Mouse (Mus musculus): ENCODE measurements around the gene Ager.

Gene Ager

GRCm38 (mm10) chr17:34635671-34636070 lies 38.0 kb downstream of the Ager start:
- DNase-seq, result no peak

GRCm38 (mm10) chr17:34637459-34637858 lies 39.8 kb downstream of the Ager start:
- DNase-seq, result no peak

DNA sequence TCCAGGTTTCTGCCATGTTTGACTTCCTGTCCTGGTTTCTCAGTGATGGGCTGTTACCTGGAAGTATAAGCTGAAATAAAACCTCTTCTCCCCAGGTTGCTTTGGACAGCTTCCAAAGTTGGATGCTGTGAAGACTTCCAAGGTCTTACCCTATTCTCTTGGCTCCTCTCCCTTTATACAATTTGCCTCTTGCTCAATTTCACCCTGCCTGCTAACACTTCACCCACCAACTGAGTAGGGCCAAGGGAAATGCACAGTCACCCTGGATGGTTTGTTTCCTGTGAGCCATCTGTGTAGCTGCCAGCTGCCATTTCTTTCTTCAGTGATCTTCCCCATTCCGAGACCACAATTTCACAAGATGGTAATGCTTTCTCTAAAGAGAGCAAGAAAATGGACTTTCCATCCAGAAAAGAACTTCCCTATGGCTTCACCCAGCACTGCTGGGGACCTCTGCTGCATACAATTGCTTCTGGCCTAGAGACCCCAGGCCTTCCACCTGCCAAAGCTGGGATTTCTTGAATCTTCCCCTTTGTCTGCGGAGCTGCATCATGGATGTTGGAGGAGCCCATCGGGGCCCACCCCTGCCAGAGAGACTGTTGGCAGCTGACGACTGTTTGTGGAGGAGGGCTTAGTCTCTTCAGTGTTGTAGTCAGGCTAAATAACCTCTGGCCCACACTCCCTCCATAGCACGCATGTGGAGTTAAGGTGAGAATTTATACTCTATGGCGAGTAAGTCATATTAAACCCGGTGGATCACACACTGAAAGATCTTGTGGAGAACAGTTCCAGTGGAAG lies 42.0 kb downstream of the Ager start:
- DNase-seq, result no peak

DNA sequence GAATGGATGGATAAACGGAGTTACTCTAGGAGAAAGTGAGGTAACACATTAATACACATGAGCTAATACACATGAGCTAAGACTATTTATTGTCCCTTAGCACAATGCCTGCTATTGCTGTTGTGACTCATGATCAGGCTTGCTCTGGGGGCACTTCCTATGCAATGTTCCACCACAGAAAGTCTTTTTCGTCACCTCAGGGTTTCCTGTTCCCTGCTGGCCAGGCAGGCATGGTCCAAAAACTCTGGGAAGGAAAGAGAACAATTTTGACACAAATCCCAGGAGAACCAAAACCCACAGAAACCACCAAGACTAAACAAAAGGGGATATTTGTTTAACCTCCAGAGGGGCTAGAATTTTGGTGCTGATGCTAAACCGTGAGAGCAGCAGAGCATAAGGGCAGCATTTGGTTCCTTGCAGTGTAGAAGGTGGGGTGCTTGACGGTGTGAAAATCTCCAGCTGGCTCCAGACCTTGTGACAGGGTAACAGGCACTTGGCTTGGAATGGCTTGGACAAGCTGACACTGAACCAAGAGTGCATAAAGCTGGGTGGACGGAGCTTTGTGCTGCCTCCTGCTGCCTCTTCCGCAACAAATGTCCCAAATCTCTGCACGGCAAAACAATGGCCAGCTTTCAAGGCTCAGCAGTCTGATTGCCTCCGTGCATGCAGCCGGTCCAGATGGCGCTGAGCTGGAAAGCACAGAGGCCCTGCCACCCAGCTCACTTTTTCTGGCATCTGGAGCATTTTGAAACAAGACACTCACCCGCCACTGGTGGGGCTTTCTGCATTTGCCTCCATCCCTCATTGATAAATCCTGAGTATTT lies 43.3 kb downstream of the Ager start:
- DNase-seq, result no peak

- DNase-seq, result no peak
These were observed 44.3 kb downstream of the Ager start for GRCm38 (mm10) chr17:34641945-34642344.

GRCm38 (mm10) chr17:34643379-34643778 lies 45.7 kb downstream of the Ager start:
- no peak for DNase-seq

DNA sequence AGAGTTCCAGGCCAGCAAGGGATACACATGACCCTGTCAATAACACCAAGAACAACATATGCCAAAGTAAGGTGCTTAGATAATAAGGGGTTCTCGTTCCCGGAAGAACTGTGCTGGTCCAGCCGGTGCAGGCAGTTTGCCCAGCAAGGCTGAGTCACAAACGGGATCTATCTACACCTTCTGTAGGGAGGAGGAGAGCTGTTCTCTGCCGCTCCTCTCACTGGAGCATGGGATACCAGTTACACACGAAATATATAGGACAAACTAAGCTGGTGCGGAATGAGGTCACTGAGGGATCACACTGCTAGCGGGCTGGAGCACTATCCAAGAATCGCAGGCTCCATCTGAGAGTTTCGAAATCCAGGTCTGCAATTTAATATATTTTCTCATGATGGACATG lies 46.3 kb downstream of the Ager start:
- no peak for DNase-seq

DNA sequence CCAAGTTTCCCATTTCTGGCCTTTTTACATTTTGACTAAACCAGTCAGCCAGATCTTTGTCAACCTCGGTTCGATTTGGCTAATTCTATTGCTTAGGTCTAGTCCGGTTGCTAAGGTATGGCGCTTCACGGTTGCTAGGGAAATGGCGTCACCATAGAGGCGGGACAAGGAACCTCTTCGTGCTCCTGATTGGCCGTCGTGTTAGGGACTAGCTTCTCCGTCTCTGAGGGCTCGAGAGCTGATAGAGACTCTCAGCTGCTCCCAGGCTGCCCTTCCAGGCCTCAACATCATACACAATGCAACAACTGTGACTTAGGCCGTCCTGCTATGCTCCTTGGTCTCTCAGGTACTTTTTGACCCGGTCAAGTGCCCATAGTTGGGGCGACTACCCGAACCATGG lies 46.9 kb downstream of the Ager start, which contains the start of gene Fkbpl:
Fkbpl (plus strand) TSS at position 157 of the 400 bp plus-strand sequence.
- peak; percentile 96 to 97 for DNase-seq

DNA sequence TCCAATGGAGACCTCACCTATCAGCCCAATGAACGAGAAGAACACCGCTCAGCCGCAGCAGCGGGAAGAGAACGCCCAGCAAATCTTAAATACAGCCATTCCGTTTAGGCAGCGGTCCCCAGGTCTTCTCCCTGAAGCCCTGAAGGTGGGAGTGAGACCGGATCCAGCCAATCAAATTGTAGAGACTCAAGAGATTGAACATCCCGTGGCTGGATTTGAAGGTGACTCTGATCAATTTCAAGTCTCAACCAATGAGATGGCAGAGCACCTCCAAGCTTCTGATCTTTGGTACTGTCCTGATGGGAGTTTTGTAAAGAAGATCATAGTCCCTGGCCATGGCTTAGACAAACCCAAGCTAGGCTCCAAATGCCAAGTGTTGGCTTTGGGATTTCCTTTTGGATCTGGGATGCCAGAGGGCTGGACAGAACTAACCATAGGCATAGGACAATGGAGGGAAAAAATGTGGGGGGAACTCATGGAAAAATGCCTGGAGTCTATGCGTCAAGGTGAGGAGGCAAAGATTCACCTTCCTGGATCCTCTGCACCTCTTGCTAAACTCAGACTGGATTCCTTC lies 47.7 kb downstream of the Ager start:
- no peak for DNase-seq

GRCm38 (mm10) chr17:34645831-34646511 lies 48.3 kb downstream of the Ager start:
- DNase-seq, result no peak

GRCm38 (mm10) chr17:34646906-34647787 lies 49.5 kb downstream of the Ager start, which contains the start of gene Atf6b:
Atf6b (plus strand) TSS chr17:34647146.
- peak; percentile 88 to 91 for DNase-seq

DNA sequence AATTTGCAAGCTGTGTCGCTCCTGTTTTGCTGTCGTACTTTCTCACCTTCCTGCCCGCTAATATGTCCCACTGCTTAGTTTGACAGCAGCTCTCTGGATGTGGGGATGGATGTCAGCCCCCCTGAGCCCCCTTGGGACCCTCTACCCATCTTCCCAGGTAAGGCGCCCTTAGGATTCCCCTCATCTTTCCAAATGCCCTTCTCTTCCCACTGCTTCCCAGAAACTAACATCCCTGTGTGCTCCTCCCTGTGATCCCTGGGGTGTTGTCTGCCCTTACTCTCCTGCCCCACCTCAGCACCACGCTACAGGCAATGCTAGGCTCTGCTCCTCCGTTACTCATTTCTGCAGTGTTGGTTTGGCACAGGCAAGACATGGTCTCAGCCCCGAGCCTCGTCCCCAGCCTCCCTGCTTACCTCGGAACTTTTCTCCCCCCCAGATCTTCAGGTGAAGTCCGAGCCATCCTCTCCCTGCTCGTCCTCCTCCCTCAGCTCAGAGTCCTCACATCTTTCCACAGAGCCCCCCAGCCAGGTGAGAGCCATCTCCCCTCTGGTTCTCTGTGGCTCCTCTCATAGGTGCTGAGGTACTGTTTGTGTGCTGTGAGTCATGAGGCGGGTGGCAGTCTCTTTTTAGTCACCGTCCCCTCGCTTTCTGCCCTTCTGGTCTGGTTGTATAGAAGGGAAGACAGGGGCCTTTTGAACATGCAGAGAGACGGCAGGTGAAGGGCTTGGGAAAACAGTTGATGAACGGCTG lies 50.7 kb downstream of the Ager start:
- DNase-seq, result no peak

DNA sequence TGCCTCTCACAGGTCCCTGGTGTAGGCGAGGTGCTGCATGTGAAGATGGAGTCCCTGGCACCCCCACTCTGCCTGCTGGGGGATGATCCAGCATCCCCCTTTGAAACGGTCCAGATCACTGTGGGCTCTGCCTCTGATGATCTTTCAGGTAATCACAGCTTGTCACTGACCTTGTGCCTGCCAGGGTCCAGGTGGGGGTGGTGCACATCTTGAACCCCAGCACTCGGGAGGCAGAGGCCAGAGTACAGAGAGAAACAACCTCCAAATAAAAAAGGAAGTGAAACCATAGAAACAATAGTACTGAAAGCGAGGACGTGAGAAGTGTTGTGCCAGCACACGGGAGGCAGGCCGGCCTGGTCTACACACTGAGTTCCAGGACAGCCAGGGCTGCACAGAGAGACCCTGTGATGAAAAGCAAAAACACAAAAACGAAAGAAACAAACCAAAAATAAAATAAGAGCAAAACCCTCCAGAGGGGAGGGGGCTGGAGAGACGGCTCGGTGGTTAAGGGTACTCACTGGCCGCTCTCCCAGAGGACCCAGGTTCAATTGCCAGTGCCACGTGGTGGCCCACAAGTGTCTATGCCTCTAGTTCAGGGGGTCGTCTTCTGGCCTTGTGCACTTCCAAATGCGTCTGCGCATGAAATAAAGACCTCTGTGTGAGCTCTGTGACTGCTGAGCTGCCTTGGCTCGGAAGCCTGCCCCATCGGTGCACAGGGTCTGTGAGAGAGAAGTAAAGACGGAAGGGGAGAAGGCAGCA lies 51.6 kb downstream of the Ager start:
- DNase-seq, result peak; percentile 50 to 53
